ENCODE assay signal across 1 mouse cellular context in the genomic region with DNA sequence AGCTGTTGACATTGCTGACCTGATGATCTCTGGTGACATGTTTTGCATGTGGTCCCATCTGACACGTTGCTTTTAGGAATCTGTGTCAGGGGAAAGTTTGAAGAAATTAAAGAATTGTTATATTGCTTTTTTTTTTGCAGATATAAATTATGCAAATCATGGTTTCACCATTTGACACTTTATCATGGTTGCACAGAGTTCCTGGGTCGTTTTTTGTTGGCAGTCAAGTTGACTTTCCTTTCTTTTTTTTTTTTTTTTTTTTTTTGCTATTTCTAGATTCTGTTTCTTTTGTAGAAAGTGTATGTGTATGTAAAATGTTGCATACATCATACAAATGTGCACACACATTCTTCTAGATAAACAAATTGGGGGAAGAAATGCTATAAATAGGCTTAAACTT.
TF ChIP-seq lines count a peak whose summit lies in the region.

No protein-coding gene starts in this region.

TF ChIP-seq in myocyte, 11 proteins besides CTCF, POLR2A, EP300 and RAD21 (continued from another document):
- no peak for TF ChIP-seq CEBPB (IDR thresholded peaks at IDR 0.05; ENCODE audit: insufficient read depth, poor library complexity, severe bottlenecking)
- TF ChIP-seq MAX (IDR thresholded peaks at IDR 0.05; ENCODE audit: low read depth), result no peak
- TF ChIP-seq MYOG (IDR thresholded peaks at IDR 0.05; ENCODE audit: control insufficient read depth in 1 of 3, insufficient read depth in 1 of 3, insufficient read length in 2 of 3, low read depth in 2 of 3), result no peak
- no peak for TF ChIP-seq TCF3 (IDR thresholded peaks at IDR 0.05; ENCODE audit: insufficient read length, low read depth)
- no peak for TF ChIP-seq USF1 (IDR thresholded peaks at IDR 0.05; ENCODE audit: low read depth)
- TF ChIP-seq TCF12 (IDR thresholded peaks at IDR 0.05; ENCODE audit: insufficient read depth, poor library complexity, severe bottlenecking), result no peak
- TF ChIP-seq MYOD1 (IDR thresholded peaks at IDR 0.05; ENCODE audit: control insufficient read depth in 1 of 3, insufficient read length in 2 of 3, low read depth in 2 of 3), result no peak
- TF ChIP-seq E2F4 (IDR thresholded peaks at IDR 0.05; ENCODE audit: insufficient read depth), result no peak
- no peak for TF ChIP-seq POLR2AphosphoS2 (IDR thresholded peaks at IDR 0.05; ENCODE audit: insufficient read length, low read depth)
- TF ChIP-seq REST (IDR thresholded peaks at IDR 0.05; ENCODE audit: insufficient read depth, insufficient read length), result no peak
